Mouse (Mus musculus): Measurements from ENCODE around the gene Eng. TPM values are rescaled to one million over a fixed set of nuclear protein-coding genes. Genes with fewer than 3 reads are reported as not detected.

Eng gene
- total RNA-seq, 1 experiment from 2014 or later, result 106 TPM

DNA sequence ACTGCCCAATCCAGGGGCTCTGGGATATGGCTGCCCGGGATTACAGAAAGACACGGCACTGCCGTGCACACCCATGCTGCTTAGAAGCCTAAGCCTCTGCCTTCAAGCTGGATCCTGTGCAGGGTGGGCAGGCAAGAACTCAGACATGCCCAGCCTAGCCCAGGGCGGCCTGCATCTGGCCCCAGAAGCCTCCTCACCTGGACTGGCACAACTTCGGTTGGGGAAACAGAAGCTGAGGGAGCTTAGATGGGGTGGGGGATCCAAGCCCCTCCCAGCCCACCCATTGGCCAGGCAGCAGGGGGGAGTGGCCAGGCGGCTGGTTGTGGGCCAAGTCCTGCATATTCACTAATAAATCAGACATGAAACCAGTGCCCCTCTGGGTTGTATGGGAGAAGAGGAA, 35.4 kb downstream of the Eng start:
- DNase-seq, result no peak

DNA sequence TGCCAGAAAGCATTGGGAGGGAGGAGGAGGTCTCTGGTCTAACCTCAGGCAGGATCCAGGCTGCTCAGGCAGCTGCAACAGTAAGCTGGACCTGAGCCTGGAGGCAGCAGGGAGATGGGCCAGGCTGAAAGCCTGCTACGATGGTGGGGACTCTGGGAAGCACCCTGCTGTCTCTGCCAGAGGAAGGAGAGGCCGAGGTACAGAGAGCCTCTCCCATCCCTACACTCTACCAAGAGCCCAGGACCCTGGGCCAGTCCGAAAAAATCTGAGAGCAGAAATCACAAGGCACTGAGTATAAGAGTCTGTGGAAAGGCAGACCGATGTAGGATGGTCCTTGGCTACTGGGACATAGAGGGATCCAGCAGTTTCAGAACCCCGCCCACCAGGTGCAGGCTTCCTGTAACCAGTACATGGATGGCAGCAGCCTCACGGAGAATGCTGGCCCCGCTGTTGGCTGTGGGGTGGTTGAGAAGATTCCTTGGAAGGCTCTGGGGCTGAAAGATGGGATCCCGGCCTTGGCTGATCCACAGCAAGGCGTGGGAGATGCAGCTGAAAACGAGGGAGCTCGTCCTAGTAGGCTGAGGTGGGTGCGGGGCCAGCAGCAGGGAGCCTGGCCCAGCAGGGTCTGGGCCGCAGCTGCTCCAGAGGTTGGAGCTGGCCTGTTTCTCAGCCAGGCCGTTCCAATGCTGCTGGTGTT, 36.5 kb downstream of the Eng start:
- DNase-seq, result no peak

DNA sequence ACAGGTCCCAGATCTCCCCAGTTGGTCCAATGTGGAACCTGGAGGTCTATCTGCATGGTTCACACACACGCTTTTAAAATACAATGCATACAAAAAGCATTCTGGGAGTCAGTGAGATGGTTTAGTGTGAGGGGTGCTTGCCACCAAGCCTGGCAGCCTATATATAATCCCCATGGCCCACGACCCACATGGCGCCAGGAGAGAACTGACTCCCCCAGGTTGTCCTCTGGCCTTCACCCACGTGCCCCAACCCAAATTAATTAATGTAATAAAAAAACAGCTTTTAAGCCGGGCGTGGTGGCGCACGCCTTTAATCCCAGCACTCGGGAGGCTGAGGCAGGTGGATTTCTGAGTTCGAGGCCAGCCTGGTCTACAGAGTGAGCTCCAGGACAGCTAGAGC, 37.3 kb downstream of the Eng start:
- DNase-seq, result no peak

DNA sequence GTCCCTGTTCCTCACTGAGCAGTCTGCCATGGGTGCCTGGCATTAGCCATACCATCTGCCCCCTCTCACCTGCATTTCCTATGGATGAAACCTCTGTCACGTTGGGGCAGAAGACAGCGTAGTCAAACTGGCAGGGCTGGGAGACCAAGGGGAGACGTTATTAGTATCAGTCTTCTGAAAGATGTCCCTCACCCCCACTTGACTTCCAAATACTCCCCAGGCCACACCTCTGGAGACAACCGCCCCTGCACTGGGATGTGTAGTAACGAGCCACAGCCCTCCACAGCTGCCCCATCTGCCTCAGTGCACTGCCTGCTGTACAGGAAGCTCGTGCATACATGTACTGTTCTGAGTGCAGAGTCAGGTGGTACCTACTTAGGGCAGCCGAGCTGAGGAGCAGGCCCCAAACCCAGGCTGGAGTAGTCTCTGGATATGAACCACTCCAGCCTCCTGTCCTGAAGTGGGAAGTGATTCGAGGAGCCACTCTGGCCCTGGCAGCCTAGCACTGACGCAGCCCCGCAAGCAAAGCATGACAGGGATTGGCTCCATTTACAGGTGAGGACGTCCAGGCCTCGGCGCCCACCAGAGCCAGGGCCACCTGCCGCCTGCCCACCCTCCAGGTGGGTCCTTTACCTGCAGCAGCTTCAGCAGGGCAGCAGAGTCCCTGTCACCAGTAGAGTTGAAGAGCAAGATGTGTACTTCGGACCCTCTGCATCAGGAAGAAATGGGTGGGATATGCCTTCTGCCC, 38.5 kb downstream of the Eng start:
- no peak for DNase-seq

DNA sequence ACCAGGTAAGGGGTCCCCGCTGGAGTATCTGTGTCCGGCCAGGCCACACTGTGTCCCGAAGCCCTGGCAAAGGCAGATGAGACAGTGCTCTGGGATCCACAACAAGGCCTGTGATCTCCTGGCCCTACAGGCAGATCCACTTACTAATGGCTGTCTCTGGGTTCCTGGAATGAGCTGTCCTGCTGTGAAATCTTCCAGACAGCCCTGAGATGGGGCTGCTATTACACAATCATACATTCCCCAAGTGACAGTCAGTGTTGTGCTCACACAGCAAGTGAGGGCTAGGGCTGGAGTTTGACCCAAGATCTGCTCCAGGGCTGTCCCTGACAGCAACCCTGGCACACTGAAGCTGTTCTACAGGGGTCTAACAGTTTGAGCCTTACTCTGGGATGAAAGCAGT, 39.4 kb downstream of the Eng start:
- DNase-seq, result no peak

DNA sequence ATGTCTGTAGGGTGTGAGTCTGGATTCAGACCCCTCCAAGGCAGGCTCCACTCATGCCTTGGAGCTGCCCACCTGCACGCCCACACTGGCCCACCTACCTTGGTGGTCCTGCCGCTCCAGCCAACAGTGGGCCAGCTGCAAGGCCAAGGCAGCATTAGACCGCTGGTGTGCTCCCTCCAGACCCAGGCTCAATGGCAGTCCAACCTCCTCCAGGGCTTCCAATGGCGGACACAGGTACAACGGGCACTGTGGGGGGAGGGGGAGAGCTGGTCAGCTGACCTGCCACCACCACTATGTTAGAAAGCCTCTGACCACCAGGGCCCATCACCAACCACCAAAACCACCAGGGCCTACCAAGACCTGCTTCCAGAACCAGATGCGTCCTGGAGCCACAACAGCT, 40.2 kb downstream of the Eng start:
- DNase-seq, result no peak

DNA sequence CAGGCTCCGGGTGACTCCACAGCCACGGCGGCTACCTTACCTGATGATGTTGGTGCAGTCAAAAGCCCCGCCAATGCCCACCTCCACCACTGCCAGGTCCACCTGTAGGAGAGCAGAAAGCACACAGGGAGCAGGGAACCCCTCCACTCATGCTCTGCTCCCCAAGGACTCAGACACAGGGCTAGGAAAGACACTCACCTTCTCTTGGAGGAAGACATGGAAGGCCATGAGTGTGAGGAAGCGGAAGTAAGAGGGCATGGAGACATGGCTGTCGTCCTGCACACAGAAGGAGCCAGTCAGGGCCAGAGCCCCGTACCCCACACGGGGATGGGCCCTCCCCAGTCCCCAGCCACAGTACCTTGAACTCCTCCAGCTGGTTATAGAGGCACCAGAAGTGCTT, 41.2 kb downstream of the Eng start:
- DNase-seq, result no peak

DNA sequence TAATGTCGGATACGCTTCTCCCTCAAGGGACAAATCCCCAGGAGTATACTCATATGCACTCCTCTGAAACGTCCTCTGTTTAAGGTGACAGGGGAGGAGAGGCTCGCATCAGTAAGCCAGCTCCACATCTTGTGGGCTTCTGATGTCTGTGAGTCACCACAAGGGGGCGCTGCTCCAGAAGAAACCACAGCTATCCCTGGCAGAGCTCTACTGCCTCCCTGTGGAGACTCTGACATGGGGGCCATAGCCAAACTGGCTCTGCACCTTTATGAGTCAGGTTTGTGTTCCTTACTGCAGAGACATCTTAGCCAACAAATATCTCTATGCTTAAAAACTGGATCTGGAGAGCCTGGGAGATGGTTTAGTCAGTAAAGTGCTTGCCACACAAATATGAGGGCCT, 43.0 kb downstream of the Eng start:
- peak; percentile 90 for DNase-seq

DNA sequence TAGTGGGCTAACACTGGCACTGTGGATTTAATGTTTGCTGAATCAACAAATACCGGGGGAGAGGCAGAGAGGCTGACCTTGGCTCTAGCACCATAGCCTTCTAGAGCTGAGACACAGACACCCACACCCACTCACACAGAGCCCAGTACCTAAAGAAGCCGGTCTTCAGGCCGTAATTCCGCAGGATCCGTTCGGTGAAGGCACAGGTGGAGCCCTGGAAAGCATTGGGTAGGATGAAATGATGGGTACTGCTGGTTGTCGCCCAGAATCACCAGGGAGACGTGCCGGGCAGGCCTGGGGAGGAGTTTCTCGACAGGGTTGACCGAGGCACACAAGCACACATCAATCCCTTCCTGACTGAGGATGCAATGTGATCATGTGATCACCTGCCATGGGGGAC, 44.6 kb downstream of the Eng start:
- no peak for DNase-seq

DNA sequence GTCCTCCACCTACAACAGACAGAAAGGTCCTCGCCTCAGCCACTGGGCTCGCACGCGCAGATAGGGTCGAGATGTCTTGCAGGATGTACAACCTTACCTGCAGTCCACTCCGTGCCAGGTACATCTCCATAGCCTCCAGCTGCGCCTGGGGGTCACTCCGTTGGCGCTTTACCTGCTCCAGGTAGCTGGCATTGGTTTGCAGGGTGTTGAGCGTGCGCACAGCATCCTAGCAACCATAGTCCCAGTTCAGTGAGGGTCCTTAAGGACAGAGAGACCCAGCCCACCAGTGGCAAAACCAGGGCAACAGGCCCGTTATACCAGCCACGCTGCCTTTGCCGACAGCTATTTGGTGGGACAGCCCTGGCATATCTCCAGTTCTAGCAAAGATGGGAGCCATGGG, 46.1 kb downstream of the Eng start:
- no peak for DNase-seq

DNA sequence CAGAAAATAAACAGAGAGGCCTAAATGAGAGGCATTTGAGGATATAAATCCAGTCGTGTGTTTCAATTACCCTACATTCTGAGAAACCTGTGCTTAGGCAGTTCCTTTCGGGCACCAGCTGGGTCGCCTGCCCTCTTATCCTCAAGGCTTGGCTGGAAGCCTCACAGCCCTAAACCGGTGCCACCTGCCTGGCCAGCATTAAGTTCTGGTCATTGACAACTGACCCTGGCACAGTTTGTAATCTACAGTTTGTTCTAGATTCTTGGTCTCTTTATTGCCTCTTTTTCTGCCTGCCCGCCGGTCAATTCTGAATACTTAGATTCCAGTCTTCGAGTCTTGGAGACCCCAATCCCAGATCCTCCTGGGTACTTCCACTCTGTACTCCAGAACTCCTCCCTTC, 46.9 kb downstream of the Eng start:
- no peak for DNase-seq

DNA sequence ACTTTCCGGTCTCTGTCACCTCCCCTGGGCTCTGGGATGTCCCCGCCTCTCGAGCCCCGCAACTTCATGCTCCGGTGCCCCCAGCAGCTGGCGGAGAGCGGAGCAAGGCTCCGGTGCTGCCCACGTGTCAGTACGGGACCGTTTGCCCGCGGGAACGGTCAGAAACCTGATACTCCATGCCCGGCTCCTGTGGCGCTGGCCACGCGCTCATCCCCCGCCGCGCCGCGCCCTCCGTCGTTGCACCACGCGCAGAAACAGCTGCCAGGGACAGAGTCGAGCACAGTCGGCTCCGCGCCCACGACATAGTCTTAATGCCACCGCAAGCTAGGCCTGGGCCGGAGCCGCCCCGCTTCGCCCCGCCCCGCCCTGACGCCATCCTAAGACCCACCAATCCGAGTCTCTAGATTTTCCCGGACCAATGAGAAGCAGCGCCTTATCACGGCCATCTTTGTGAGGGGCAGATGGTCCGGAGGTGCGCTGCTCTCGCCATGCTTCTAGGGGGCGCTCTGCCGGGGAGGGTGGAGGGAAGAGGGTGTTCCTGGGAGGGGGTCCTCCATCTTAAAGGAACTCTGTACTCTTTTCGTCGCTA, 47.5 kb downstream of the Eng start:
- DNase-seq, result peak; percentile 93

DNA sequence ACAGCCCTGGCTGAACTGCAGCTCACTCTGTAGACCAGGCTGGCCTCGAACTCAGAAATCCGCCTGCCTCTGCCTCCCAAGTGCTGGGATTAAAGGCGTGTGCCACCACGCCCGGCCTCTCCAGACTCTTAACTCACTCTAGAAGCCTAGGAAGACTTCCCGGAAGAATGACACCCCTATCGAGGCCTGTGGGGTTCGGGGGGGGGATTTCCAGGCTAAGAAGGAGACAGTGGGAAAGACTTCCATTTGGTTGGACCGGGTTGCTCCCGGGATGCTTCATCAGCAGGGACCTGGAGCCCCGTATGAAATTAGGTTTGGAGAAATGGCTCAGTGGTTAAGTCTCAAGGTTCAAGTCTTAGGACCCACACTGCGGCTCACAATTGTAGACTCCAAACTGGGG, 48.3 kb downstream of the Eng start:
- DNase-seq, result no peak

DNA sequence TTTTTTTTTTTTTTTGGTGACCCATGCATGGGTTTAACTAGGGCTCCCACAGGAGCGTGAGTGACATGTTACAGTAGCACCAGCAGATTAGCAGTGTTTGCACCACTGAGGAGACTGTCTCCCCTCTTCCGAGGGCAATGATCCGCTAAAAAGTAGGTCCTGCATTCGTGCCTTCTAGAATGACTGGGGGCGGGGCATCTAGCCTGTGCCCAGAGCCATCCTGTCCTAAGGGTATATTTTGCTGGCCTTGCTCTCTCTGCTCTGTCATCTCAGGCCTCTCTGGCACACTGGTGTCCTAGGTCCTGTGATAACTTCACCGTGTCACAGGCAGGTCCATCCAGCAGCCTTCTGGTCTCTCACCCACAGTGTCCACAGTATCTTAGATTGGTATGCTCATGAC, 53.3 kb downstream of the Eng start:
- no peak for DNase-seq

DNA sequence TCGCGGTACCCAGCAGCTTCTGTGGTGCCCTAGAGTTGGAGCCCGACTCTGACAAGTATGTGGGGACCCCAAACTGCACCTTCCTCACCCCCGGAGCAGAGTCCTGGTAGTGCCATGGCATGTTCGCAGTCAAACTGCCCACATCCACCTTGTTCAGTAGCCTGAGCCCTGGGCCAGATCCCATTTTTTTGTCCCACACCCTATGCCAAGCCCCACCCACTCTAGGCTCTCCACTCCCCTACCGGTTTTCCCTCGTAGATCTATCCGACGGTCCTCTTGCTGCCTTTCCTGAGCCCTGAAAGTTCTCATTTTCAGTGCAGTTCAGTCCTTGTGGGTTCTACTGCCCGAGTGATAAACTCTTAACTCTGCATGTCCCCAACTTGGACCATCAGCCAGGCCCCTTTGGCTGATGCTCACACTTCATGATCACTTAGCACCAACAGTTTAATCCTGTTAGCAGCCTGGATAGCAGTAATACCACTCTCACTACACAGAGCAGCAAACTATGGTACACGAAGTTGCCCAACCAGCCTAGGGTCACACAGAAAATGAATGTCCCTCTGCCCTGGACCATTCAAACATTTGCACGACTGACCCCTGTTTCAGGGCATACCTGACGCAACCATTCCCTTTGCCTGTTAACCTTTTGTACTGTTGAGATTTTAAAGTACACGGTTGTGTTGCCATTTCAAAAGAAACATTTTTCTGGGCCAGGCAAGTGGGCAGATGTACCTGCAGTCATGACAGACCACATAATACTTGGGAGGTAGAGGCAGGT, 54.8 kb downstream of the Eng start:
- no peak for DNase-seq

DNA sequence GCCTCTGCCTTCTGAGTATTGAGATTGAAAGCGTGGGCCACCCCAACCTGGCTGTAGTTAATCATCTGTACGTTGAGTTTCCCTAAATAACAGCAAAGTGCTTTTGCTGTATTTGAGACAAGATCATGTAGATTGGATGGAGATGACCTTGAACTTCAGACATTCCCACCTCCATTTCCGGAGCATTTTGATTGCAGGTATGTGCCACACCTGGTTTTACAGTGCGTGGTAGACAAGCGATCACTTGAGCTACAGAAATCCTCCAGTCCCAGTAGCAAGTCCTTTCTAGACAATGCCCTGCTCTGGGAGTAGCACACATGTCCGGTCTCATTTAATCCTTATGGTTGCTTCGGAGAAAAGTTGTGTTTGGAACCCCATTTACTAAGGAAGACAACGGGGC, 56.7 kb downstream of the Eng start:
- DNase-seq, result no peak

DNA sequence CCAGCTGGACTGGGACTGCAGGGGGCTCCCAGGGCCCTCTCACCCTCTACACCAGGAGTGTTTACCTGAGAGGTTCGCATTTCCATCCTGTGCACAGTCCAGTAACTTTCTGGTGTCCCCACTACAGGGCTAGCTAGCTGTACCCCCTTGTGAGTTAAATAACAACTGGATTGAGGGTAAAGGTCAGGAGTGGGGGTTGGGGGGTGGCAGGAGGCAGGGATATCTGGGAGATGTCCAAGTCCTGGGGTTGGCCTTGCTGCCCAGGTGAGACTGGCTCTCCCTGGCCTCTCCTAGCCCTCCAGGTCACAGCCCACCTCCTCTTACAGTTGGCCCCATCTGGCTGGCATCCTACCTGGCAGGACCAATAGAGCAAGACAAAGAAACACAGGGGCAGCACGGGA, 57.6 kb downstream of the Eng start, which contains the start of gene Fpgs:
Gene Fpgs (minus strand): TSS at position 125 of the 401 bp plus-strand sequence.
- DNase-seq, result no peak

DNA sequence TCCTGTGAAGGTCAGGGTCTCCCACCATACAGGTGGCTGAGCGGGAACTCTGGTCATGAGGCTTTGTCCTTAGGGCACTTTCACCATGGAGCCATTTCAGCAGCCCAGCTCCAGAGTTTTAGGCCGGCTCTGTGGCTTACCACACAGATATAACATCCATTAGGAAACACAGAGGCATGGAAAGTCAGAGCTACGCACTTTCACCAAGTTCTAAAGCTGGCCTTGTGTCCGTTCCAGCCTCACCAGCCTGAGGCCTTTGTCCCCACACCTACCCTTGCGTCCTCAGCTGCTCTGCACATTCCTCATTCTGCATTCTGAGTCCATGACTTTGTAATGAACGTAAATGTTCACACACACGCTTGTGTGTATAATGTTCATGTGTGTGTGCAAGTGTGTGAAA, 58.6 kb downstream of the Eng start:
- DNase-seq, result no peak

DNA sequence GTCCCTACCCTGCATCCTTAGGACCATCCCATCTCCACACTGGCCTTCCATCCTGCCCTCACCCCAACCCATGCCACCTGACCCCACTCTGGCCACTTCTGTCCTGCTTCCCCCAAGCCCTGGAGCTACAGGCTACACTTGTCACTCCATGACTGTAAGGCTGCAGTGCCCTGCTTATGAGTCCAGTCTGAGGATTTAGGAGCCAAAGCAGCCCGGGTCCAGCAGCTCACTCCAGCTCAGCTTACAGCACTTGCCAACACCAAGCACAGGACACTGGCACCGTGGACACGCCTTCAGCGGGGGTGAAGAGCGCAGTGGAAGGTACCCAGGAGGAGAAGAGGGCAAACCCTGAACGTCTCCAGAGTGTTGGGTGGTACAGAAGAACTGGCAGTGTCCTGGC, 60.6 kb downstream of the Eng start:
- no peak for DNase-seq

DNA sequence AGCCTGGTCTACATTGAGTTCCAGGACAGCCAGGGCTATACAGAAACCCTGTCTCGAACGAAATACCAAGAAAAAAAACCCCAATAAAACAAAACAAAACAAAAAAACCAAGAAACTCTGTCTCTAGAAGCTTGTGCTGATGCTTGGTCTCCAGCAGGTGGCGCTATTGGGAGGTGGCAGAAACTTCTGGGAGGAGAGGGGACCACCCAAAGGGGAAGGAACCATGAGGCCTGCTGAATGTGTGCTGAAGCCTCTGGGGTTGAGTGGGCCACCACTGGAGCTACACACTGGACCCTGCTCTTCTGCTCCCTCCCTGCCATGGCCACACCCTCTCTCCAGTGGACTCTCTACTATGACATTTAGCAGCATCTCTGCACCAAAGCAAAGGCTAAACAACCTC, 62.2 kb downstream of the Eng start:
- peak; percentile 59 for DNase-seq

DNA sequence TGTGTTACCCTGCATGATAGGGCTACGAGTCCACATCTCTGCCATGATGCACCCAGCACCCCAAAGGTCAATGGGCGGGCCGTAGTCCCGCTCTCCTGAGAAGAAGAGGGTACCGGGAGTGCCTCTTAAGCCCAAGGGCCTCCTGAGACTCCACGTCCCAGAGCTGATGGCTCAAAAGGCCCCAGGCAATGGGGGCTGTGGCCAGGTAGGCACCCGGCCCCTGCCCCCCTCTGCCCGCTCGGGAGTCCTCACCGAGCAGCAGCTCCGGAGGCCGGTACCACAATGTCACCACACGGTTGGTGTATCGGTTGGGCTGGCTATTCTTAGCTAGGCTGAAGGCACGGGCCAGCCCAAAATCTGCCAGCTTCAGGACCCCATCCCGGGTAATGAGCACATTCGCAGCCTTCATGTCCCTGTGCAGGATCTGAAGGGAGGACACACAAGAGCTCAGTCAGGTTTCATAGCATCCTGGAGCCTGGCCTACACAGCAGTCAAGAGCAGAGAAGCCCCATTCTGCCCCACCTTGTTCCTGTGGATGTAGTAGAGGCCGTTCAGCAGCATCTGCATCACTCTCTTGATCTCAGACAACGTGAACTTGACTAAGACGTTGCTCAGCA, 63.2 kb downstream of the Eng start:
- no peak for DNase-seq

DNA sequence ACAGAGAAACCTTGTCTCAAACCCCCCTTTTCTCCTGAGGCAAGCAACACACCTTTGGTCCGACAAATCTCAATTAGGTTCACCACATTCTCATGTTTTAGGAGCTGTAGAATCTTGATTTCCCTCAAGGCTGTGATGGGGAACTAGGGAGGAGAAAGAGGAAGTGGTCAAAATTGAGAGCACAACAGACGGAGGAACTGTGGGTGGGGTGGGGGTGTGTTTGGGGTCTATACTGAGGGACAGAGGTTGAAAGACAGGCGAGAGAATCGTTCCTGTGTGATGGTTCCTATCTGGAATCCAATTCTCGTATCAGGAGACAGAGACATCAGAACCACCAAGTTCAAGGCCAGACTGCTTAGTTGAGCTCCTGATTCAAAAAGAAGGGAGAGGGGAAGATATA, 64.0 kb downstream of the Eng start:
- no peak for DNase-seq
